Mouse (Mus musculus) cerebellum, adult 9-11 months (tissue): ENCODE measurements around the gene Rps6kc1.

Experiments
- DNase-seq: peaks from one replicate; pipeline ENCODE4 v3.0.0; 2022

Rps6kc1 gene

GRCm38 (mm10) chr1:190832965-190833630, 78.5 kb downstream of the Rps6kc1 start:
- no peak for DNase-seq

GRCm38 (mm10) chr1:190831839-190832497, 79.6 kb downstream of the Rps6kc1 start:
- peak; percentile 20 for DNase-seq

- no peak for DNase-seq
Measured at GRCm38 (mm10) chr1:190826486-190827034, 85.0 kb downstream of the Rps6kc1 start.

- DNase-seq: no peak
Measured at GRCm38 (mm10) chr1:190823745-190824144, 87.8 kb downstream of the Rps6kc1 start.

GRCm38 (mm10) chr1:190816141-190816540, 95.4 kb downstream of the Rps6kc1 start:
- no peak for DNase-seq

- no peak for DNase-seq
Measured at GRCm38 (mm10) chr1:190810408-190810807, 101.2 kb downstream of the Rps6kc1 start.

- DNase-seq: no peak
Measured at GRCm38 (mm10) chr1:190808766-190809221, 102.8 kb downstream of the Rps6kc1 start.

GRCm38 (mm10) chr1:190806817-190807216, 104.8 kb downstream of the Rps6kc1 start:
- DNase-seq: no peak

GRCm38 (mm10) chr1:190798668-190799067, 112.9 kb downstream of the Rps6kc1 start:
- no peak for DNase-seq

GRCm38 (mm10) chr1:190797483-190798058, 114.0 kb downstream of the Rps6kc1 start:
- no peak for DNase-seq

- peak; percentile 61 for DNase-seq
Measured at GRCm38 (mm10) chr1:190796745-190797482, 114.7 kb downstream of the Rps6kc1 start.

GRCm38 (mm10) chr1:190791638-190792037, 119.9 kb downstream of the Rps6kc1 start:
- no peak for DNase-seq

- DNase-seq: no peak
Measured at GRCm38 (mm10) chr1:190790720-190791119, 120.8 kb downstream of the Rps6kc1 start.

GRCm38 (mm10) chr1:190777660-190778059, 133.9 kb downstream of the Rps6kc1 start:
- no peak for DNase-seq

GRCm38 (mm10) chr1:190776260-190776659, 135.3 kb downstream of the Rps6kc1 start:
- DNase-seq: no peak

- no peak for DNase-seq
Measured at GRCm38 (mm10) chr1:190772088-190772885, 139.3 kb downstream of the Rps6kc1 start.

- no peak for DNase-seq
Measured at GRCm38 (mm10) chr1:190769748-190770147, 141.8 kb downstream of the Rps6kc1 start.

- no peak for DNase-seq
Measured at GRCm38 (mm10) chr1:190768307-190768706, 143.3 kb downstream of the Rps6kc1 start.

GRCm38 (mm10) chr1:190767621-190768020, 143.9 kb downstream of the Rps6kc1 start:
- no peak for DNase-seq

GRCm38 (mm10) chr1:190766800-190767199, 144.8 kb downstream of the Rps6kc1 start:
- DNase-seq: no peak

GRCm38 (mm10) chr1:190763756-190764155, 147.8 kb downstream of the Rps6kc1 start:
- no peak for DNase-seq

- no peak for DNase-seq
Measured at GRCm38 (mm10) chr1:190761786-190762185, 149.8 kb downstream of the Rps6kc1 start.
